Mouse (Mus musculus): ENCODE results near the gene Thsd4. TPM values are rescaled to one million over a fixed set of nuclear protein-coding genes. Genes with fewer than 3 reads are reported as not detected.

Thsd4 gene
- total RNA-seq, 2 experiments from 2014 or later, result 0.07 TPM; not detected in 1

- ATAC-seq (ENCODE audit: poor library complexity, severe bottlenecking), result no peak
Observed at GRCm38 (mm10) chr9:60094211-60094610, 427.6 kb downstream of the Thsd4 start.

- no peak for ATAC-seq (ENCODE audit: poor library complexity, severe bottlenecking)
Observed at GRCm38 (mm10) chr9:60092428-60092827, 429.4 kb downstream of the Thsd4 start.

GRCm38 (mm10) chr9:60089441-60089840 lies 432.4 kb downstream of the Thsd4 start:
- no peak for ATAC-seq (ENCODE audit: poor library complexity, severe bottlenecking)

- ATAC-seq (ENCODE audit: poor library complexity, severe bottlenecking), result no peak
Observed at GRCm38 (mm10) chr9:60088101-60088500, 433.7 kb downstream of the Thsd4 start.

GRCm38 (mm10) chr9:60082107-60082581 lies 439.7 kb downstream of the Thsd4 start:
- ATAC-seq (ENCODE audit: poor library complexity, severe bottlenecking), result no peak

GRCm38 (mm10) chr9:60077761-60078160 lies 444.1 kb downstream of the Thsd4 start:
- ATAC-seq (ENCODE audit: poor library complexity, severe bottlenecking), result no peak

- no peak for ATAC-seq (ENCODE audit: poor library complexity, severe bottlenecking)
Observed at GRCm38 (mm10) chr9:60076396-60076795, 445.4 kb downstream of the Thsd4 start.

- no peak for ATAC-seq (ENCODE audit: poor library complexity, severe bottlenecking)
Observed at GRCm38 (mm10) chr9:60071620-60072263, 450.1 kb downstream of the Thsd4 start.

GRCm38 (mm10) chr9:60067241-60067640 lies 454.6 kb downstream of the Thsd4 start:
- ATAC-seq (ENCODE audit: poor library complexity, severe bottlenecking), result no peak

- no peak for ATAC-seq (ENCODE audit: poor library complexity, severe bottlenecking)
Observed at GRCm38 (mm10) chr9:60065184-60065583, 456.7 kb downstream of the Thsd4 start.

GRCm38 (mm10) chr9:60063191-60063720 lies 458.6 kb downstream of the Thsd4 start:
- no peak for ATAC-seq (ENCODE audit: poor library complexity, severe bottlenecking)

GRCm38 (mm10) chr9:60056131-60056530 lies 465.7 kb downstream of the Thsd4 start:
- ATAC-seq (ENCODE audit: poor library complexity, severe bottlenecking), result no peak

- no peak for ATAC-seq (ENCODE audit: poor library complexity, severe bottlenecking)
Observed at GRCm38 (mm10) chr9:60054951-60055350, 466.9 kb downstream of the Thsd4 start.

GRCm38 (mm10) chr9:60053117-60053516 lies 468.7 kb downstream of the Thsd4 start:
- no peak for ATAC-seq (ENCODE audit: poor library complexity, severe bottlenecking)

GRCm38 (mm10) chr9:60052415-60052814 lies 469.4 kb downstream of the Thsd4 start:
- no peak for ATAC-seq (ENCODE audit: poor library complexity, severe bottlenecking)

- ATAC-seq (ENCODE audit: poor library complexity, severe bottlenecking), result no peak
Observed at GRCm38 (mm10) chr9:60043175-60043574, 478.7 kb downstream of the Thsd4 start.

GRCm38 (mm10) chr9:60034883-60035282 lies 487.0 kb downstream of the Thsd4 start:
- no peak for ATAC-seq (ENCODE audit: poor library complexity, severe bottlenecking)

- ATAC-seq (ENCODE audit: poor library complexity, severe bottlenecking), result no peak
Observed at GRCm38 (mm10) chr9:60027234-60027633, 494.6 kb downstream of the Thsd4 start.

- ATAC-seq (ENCODE audit: poor library complexity, severe bottlenecking), result no peak
Observed at GRCm38 (mm10) chr9:60026795-60027194, 495.1 kb downstream of the Thsd4 start.

GRCm38 (mm10) chr9:60025919-60026318 lies 495.9 kb downstream of the Thsd4 start:
- no peak for ATAC-seq (ENCODE audit: poor library complexity, severe bottlenecking)

GRCm38 (mm10) chr9:60024971-60025370 lies 496.9 kb downstream of the Thsd4 start:
- ATAC-seq (ENCODE audit: poor library complexity, severe bottlenecking), result no peak

- ATAC-seq (ENCODE audit: poor library complexity, severe bottlenecking), result no peak
Observed at GRCm38 (mm10) chr9:60024545-60024944, 497.3 kb downstream of the Thsd4 start.

- no peak for ATAC-seq (ENCODE audit: poor library complexity, severe bottlenecking)
Observed at GRCm38 (mm10) chr9:60022331-60022730, 499.5 kb downstream of the Thsd4 start.
